ENCODE assay signal across 8 mouse cellular contexts in the genomic region with DNA sequence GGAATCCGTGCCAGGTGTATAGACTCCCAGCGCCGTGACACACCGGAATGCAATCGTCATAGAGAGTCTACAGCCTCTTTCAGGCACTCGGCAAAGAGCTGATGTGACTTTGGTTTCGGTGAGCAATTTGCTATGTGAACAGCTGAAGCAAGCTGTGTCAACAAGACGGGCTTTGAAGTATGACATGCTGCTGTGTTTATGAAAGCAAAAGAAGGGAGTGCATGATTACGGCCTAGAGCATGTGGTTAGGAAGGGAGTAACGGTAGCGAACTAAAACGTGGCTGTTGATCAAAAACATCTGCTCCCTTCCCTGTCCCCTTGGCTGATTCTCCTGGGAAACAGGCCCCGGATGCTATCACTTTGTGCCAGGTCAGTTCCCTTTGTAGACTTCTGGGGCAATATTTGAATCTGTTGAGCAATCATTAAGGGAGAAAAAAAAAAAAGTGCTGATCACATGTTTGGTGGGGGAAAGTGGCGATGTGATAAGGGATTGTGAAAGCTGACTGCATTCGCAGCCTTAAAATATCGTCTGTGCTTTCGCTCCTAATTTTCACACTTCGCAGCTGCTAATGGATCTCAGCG.
A peak's percentile ranks its signal among the peaks of the same experiment; 100 is the strongest.
DNase-seq lines count a peak whose midpoint lies in the region; ATAC-seq and TF ChIP-seq lines count a peak whose summit lies in the region.

No protein-coding gene starts in this region.

- H3K27ac ChIP-seq in gastrocnemius, adult 2 months, result no peak overlapping the region
- 0 out of 2 replicates have a peak overlapping the region, but pooled peaks have one; percentile 19 for H3K27ac ChIP-seq in hindbrain, embryonic 15.5 days (replicated peaks)
- H3K27ac ChIP-seq in lung, postnatal 0 days (ENCODE audit: low read length), result peak overlapping the region; percentile 47; the same call in 1 of the 2 replicates

- no peaks in the 10 kb centered on the region for H3K36me3 ChIP-seq in hindbrain, embryonic 15.5 days
- H3K36me3 ChIP-seq in lung, postnatal 0 days (ENCODE audit: insufficient read depth, low read length), result no peaks in the 10 kb centered on the region

- peaks cover 11% of the 10 kb centered on the region for H3K4me1 ChIP-seq in hindbrain, embryonic 15.5 days (replicated peaks)
- H3K4me1 ChIP-seq in lung, postnatal 0 days (ENCODE audit: insufficient read depth, low read depth, low read length), result no peaks in the 10 kb centered on the region

- peak overlapping the region; percentile 40 for H3K4me2 ChIP-seq in hindbrain, embryonic 15.5 days
- peak overlapping the region; percentile 36 for H3K4me2 ChIP-seq in lung, postnatal 0 days (replicated peaks; ENCODE audit: low read depth, low read length)

- TF ChIP-seq CTCF in gastrocnemius, adult 2 months (IDR thresholded peaks at IDR 0.05), result no peak
- no peak for TF ChIP-seq CTCF in lung, postnatal 0 days (IDR thresholded peaks at IDR 0.05)

- H3K4me3 ChIP-seq in gastrocnemius, adult 2 months, result peak overlapping the region; percentile 63
- no peak overlapping the region for H3K4me3 ChIP-seq in hindbrain, embryonic 15.5 days
- peak overlapping the region; percentile 17; the same call in 1 of the 2 replicates for H3K4me3 ChIP-seq in lung, postnatal 0 days (ENCODE audit: low read depth, low read length)

- DNase-seq in adrenal gland, adult 2 months, result peak; percentile 39
- DNase-seq in adrenal gland, postnatal 25 days, result no peak
- peak; percentile 28 for DNase-seq in gastrocnemius, adult 2 months
- DNase-seq in layer of hippocampus, postnatal 14 days (ENCODE audit: low spot score in 2 of 2), result peak; percentile 12 to 22
- DNase-seq in lung, postnatal 0 days (ENCODE audit: low spot score), result peak; percentile 91
- DNase-seq in retina, postnatal 7 days (ENCODE audit: low read depth, low spot score), result peak; percentile 5
- DNase-seq in B cell, adult 2 months, result no peak

- WGBS in hindbrain, embryonic 15.5 days, result 47% methylated on average over 19 of the region's 19 CpGs
- 37% methylated on average over 19 of the region's 19 CpGs for WGBS in lung, postnatal 0 days

- no peaks in the 10 kb centered on the region for H3K9me3 ChIP-seq in hindbrain, embryonic 15.5 days
- H3K9me3 ChIP-seq in lung, postnatal 0 days (ENCODE audit: low read length), result no peaks in the 10 kb centered on the region

- intact Hi-C loops in gastrocnemius, adult 2 months (cut with DNase I), result no loop called here

- no peak overlapping the region for H3K9ac ChIP-seq in hindbrain, embryonic 15.5 days
- no peak overlapping the region for H3K9ac ChIP-seq in lung, postnatal 0 days (replicated peaks; ENCODE audit: low read depth)

- peak; percentile 86 for TF ChIP-seq EP300 in lung, postnatal 0 days (IDR thresholded peaks at IDR 0.05)

- no peak for ATAC-seq in hindbrain, embryonic 15.5 days (ENCODE audit: low FRiP score, low read depth)
- peak; percentile 97 for ATAC-seq in lung, postnatal 0 days

- no peaks in the 10 kb centered on the region for H3K27me3 ChIP-seq in hindbrain, embryonic 15.5 days
- no peaks in the 10 kb centered on the region for H3K27me3 ChIP-seq in lung, postnatal 0 days (replicated peaks; ENCODE audit: insufficient read depth, low read length)

Comparison
In these comparisons a context has a peak if more than half of its experiments do, and no peak if none do; other contexts are left out.
1. DNase-seq: peak in adrenal gland, adult 2 months (single experiment), gastrocnemius, adult 2 months (single experiment), layer of hippocampus, postnatal 14 days (2 of 2), lung, postnatal 0 days (single experiment) and retina, postnatal 7 days (single experiment); none in adrenal gland, postnatal 25 days (single experiment) and B cell, adult 2 months (0 of 2).